Mouse (Mus musculus) pancreas, adult 10 weeks (tissue): ENCODE data around the gene Olfr292. TPM values are rescaled to one million over a fixed set of nuclear protein-coding genes. Genes with fewer than 3 reads are reported as not detected.

ENCODE experiments used
- polyA plus RNA-seq: library from polyadenylated mRNA; stranded (reverse); fragments of 350-450 nt; fragmentation: Illumina TruSeq; extraction: RNeasy Lipid Tissue Mini Kit (QIAGEN cat#74804); gene quantifications from one replicate; pipeline ENCODE4 v1.2.3, GENCODE M21; 2015; ENCODE audit warnings: low read depth, low replicate concordance; ENCODE audit not compliant: insufficient read depth

Gene Olfr292
- not detected for polyA plus RNA-seq

GRCm38 (mm10) chr7:86688030-86688429 is at the start of gene Olfr292:
Olfr292 (plus strand) TSS chr7:86688330.

GRCm38 (mm10) chr7:86648761-86649160 is 39.4 kb upstream of the Olfr292 start, which contains the start of gene Olfr293:
Olfr293 (plus strand) TSS chr7:86649061.

Other genes with a start within 250 kb of the Olfr292 start
- gene Olfr299, start 228.4 kb upstream of the Olfr292 start, polyA plus RNA-seq: not detected
- not detected for gene Olfr298, start 195.8 kb upstream of the Olfr292 start, polyA plus RNA-seq
- not detected for gene Olfr297, start 168.4 kb upstream of the Olfr292 start, polyA plus RNA-seq
- not detected for gene Olfr295, start 104.5 kb upstream of the Olfr292 start, polyA plus RNA-seq
- gene Olfr294, start 71.7 kb upstream of the Olfr292 start, polyA plus RNA-seq: not detected
- not detected for gene Olfr293, start 39.3 kb upstream of the Olfr292 start, polyA plus RNA-seq
- gene Folh1, start 87.6 kb downstream of the Olfr292 start, polyA plus RNA-seq: 1.8 TPM
- gene Vmn2r77, start 106.7 kb downstream of the Olfr292 start, polyA plus RNA-seq: not detected
- gene Vmn2r78, start 226.8 kb downstream of the Olfr292 start, polyA plus RNA-seq: not detected